In genomic region chr4:88793936-88794675, GRCm38 (mm10) we compare ENCODE assay signal across 13 mouse cellular contexts. TPM values are rescaled to one million over a fixed set of nuclear protein-coding genes. Genes with fewer than 3 reads are reported as not detected.
DNase-seq lines count a peak whose midpoint lies in the region; ATAC-seq and TF ChIP-seq lines count a peak whose summit lies in the region.
"Not testable (repeated sequence)": the region's sequence is repeated elsewhere in the genome, so short reads cannot be mapped to it uniquely, and the experiment has no call there.
"Had no signal": no experiment of that assay in that cellular context is flagged by ENCODE, and none has a peak within 500 bp of the region (broad histone marks: within the 10 kb centered on the region; RNA-seq: fewer than 3 reads in every experiment).

TSS of gene Gm13275 (plus strand) at chr4:88794487.

- TF ChIP-seq EP300 in lung, postnatal 0 days (IDR thresholded peaks at IDR 0.05): not testable (repeated sequence)

- TF ChIP-seq CTCF in kidney, adult 2 months (conservative IDR thresholded peaks at IDR 0.05; ENCODE audit: insufficient read depth, insufficient read length, low read depth, low read length): not testable (repeated sequence)
- TF ChIP-seq CTCF in lung, postnatal 0 days (IDR thresholded peaks at IDR 0.05): peak; percentile 49

- not testable (repeated sequence) for H3K4me1 ChIP-seq in kidney, adult 2 months (ENCODE audit: control insufficient read depth, insufficient read depth, low read length); lung, postnatal 0 days (ENCODE audit: insufficient read depth, low read depth, low read length)

- TF ChIP-seq POLR2A in kidney, adult 2 months (IDR thresholded peaks at IDR 0.05; ENCODE audit: low read depth, low read length): not testable (repeated sequence)

- not testable (repeated sequence) for H3K9ac ChIP-seq in lung, postnatal 0 days (replicated peaks; ENCODE audit: low read depth)

- ATAC-seq in lung, postnatal 0 days: not testable (repeated sequence)

- not testable (repeated sequence) for H3K4me3 ChIP-seq in kidney, adult 2 months (ENCODE audit: insufficient read depth, low read depth, low read length); lung, postnatal 0 days (ENCODE audit: low read depth, low read length)

- H3K27me3 ChIP-seq in kidney, adult 2 months (replicated peaks; ENCODE audit: control insufficient read depth, insufficient read depth, low read length); lung, postnatal 0 days (replicated peaks; ENCODE audit: insufficient read depth, low read length): not testable (repeated sequence)

- H3K36me3 ChIP-seq in kidney, adult 2 months (ENCODE audit: control insufficient read depth, insufficient read depth, low read length); lung, postnatal 0 days (ENCODE audit: insufficient read depth, low read length): not testable (repeated sequence)

- not testable (repeated sequence) for H3K27ac ChIP-seq in kidney, adult 2 months (ENCODE audit: insufficient read depth, low read depth, low read length); lung, postnatal 0 days (ENCODE audit: low read length)

- H3K4me2 ChIP-seq in lung, postnatal 0 days (replicated peaks; ENCODE audit: low read depth, low read length): not testable (repeated sequence)

- H3K9me3 ChIP-seq in lung, postnatal 0 days (ENCODE audit: low read length): not testable (repeated sequence)

- peak; percentile 78 to 97 for DNase-seq in adrenal gland, adult (ENCODE audit: inconsistent age in 2 of 2, low spot score in 1 of 2)
- peak; percentile 42 to 61 for DNase-seq in cerebellum, postnatal 14 days
- peak; percentile 45 to 80 for DNase-seq in gastrocnemius, postnatal 36 days
- peak; percentile 51 for DNase-seq in kidney, adult 2 months
- peak; percentile 56 to 73 for DNase-seq in layer of hippocampus, postnatal 25 days (ENCODE audit: extremely low spot score in 1 of 2, low spot score in 1 of 2)
- DNase-seq in lung, postnatal 0 days (ENCODE audit: low spot score): not testable (repeated sequence)
- peak; percentile 61 for DNase-seq in right cerebral cortex, postnatal 25 days
- DNase-seq in thymus, postnatal 4 days: peak; percentile 73

- under 1% methylated on average over 16 of the region's 52 CpGs for WGBS in kidney, adult 2 months
- 0% methylated on average over 6 of the region's 52 CpGs for WGBS in lung, postnatal 0 days

- intact Hi-C loops in gastrocnemius, postnatal 36 days (cut with DNase I): not testable (repeated sequence)

RNA-seq across cellular contexts. Expression of gene Gm13275, which starts in this region (rescaled TPM):
- total RNA-seq in gastrocnemius, postnatal 36 days (2021): not detected
- polyA plus RNA-seq in kidney, adult 2 months (2012; rRNA removed): not detected in 2 replicates
- total RNA-seq in layer of hippocampus, postnatal 25 days (2021): not detected
- polyA plus RNA-seq in lung, postnatal 0 days (2015; fragmentation: Nextera tagmentation; extraction: Ambion mirVana): not detected in 2 replicates
- polyA plus RNA-seq: heart, embryonic 10.5 days; inflammation-experienced regulatory T-cells, adult 6 months; liver, embryonic 12.5 days; midbrain, embryonic 14.5 days; Patski had no signal

Comparison
In these comparisons a context has a peak if more than half of its experiments do, and no peak if none do; other contexts are left out.
1. Peak in DNase-seq in gastrocnemius, postnatal 36 days; RNA of the gene not detected or under 1 TPM.
2. Peak in DNase-seq in kidney, adult 2 months; RNA of the gene not detected or under 1 TPM.
3. Peak in DNase-seq in layer of hippocampus, postnatal 25 days; RNA of the gene not detected or under 1 TPM.